17 mouse cellular contexts compared by ENCODE assay signal in genomic region chr16:4522879-4523278, GRCm38 (mm10). TPM values are rescaled to one million over a fixed set of nuclear protein-coding genes. Genes with fewer than 3 reads are reported as not detected.
A peak's percentile ranks its signal among the peaks of the same experiment; 100 is the strongest.
DNase-seq lines count a peak whose midpoint lies in the region; ATAC-seq and TF ChIP-seq lines count a peak whose summit lies in the region.
"Had no signal": no experiment of that assay in that cellular context is flagged by ENCODE, and none has a peak within 500 bp of the region (broad histone marks: within the 10 kb centered on the region; RNA-seq: fewer than 3 reads in every experiment).

No protein-coding gene starts in this region.

- H3K4me2 ChIP-seq in heart, embryonic 14.5 days (ENCODE audit: low read length): peak overlapping the region; percentile 75
- H3K4me2 ChIP-seq in limb, embryonic 14.5 days (replicated peaks; ENCODE audit: low read depth, low read length, severe bottlenecking): no peak overlapping the region
- H3K4me2 ChIP-seq: intestine, embryonic 15.5 days; stomach, embryonic 15.5 days had no signal

- peak; percentile 64 to 72 for DNase-seq in heart, adult 18-20 months
- no peak for DNase-seq in heart, postnatal 25 days (ENCODE audit: low spot score)
- peak; percentile 72 to 73 for DNase-seq in gastrocnemius, adult 8-10 months (ENCODE audit: low spot score in 2 of 2)
- DNase-seq in limb, embryonic 14.5 days (ENCODE audit: low spot score): no peak
- no peak for DNase-seq in cerebellum, adult 18-20 months
- no peak for DNase-seq in adrenal gland, postnatal 25 days
- no peak for DNase-seq in right cerebral cortex, postnatal 36 days (ENCODE audit: low spot score in 2 of 2)
- DNase-seq: cerebellum, adult 9-10 months; embryo, embryonic 11 days; forebrain, postnatal 0 days; lung, postnatal 14 days; right cerebral cortex, postnatal 4 days; thymus, postnatal 14 days had no signal

- peak overlapping the region; percentile 88 for H3K9ac ChIP-seq in heart, embryonic 14.5 days (ENCODE audit: low read length)
- H3K9ac ChIP-seq in limb, embryonic 14.5 days (ENCODE audit: low read depth, low read length, severe bottlenecking): no peak overlapping the region
- H3K9ac ChIP-seq: forebrain, postnatal 0 days; intestine, embryonic 15.5 days; liver, embryonic 14.5 days; stomach, embryonic 15.5 days had no signal

- H3K4me1 ChIP-seq in heart, embryonic 14.5 days (ENCODE audit: control insufficient read depth in 2 of 2, insufficient read depth in 2 of 2, low read length in 2 of 2): peaks cover 14 to 29% of the 10 kb centered on the region in 2 experiments
- H3K4me1 ChIP-seq in limb, embryonic 14.5 days (ENCODE audit: control insufficient read depth, insufficient read depth, low read length): peaks cover 6% of the 10 kb centered on the region
- H3K4me1 ChIP-seq: intestine, embryonic 15.5 days; stomach, embryonic 15.5 days had no signal

- WGBS in heart, embryonic 14.5 days: 36% methylated on average over 8 of the region's 8 CpGs
- WGBS in limb, embryonic 14.5 days: 45% methylated on average over 8 of the region's 8 CpGs

- no peaks in the 10 kb centered on the region for H3K27me3 ChIP-seq in heart, embryonic 14.5 days (ENCODE audit: control insufficient read depth, insufficient read depth, low read length)
- H3K27me3 ChIP-seq in limb, embryonic 14.5 days (ENCODE audit: control insufficient read depth, insufficient read depth, low read length): no peaks in the 10 kb centered on the region
- H3K27me3 ChIP-seq: intestine, embryonic 15.5 days; stomach, embryonic 15.5 days had no signal

- H3K27ac ChIP-seq in heart, embryonic 14.5 days (replicated peaks in 1 of 2; ENCODE audit: control insufficient read depth in 1 of 2, insufficient read depth in 1 of 2, low read depth in 2 of 2, low read length in 2 of 2): peak overlapping the region; percentile 100
- H3K27ac ChIP-seq in limb, embryonic 14.5 days (replicated peaks; ENCODE audit: low read depth, low read length): 0 out of 2 replicates have a peak overlapping the region, but pooled peaks have one; percentile 8
- H3K27ac ChIP-seq: intestine, embryonic 15.5 days; liver, embryonic 14.5 days; stomach, embryonic 15.5 days had no signal

- H3K36me3 ChIP-seq in heart, embryonic 14.5 days (ENCODE audit: control insufficient read depth, insufficient read depth, low read length): peaks cover 5% of the 10 kb centered on the region; the same call in 1 of the 2 replicates
- no peaks in the 10 kb centered on the region for H3K36me3 ChIP-seq in limb, embryonic 14.5 days (ENCODE audit: control insufficient read depth, insufficient read depth, low read length)
- H3K36me3 ChIP-seq: intestine, embryonic 15.5 days; stomach, embryonic 15.5 days had no signal

- no peak for TF ChIP-seq POLR2A in limb, embryonic 14.5 days (IDR thresholded peaks at IDR 0.05; ENCODE audit: borderline replicate concordance, extremely low read depth, insufficient read depth, insufficient read length)

- H3K9me3 ChIP-seq in heart, embryonic 14.5 days (ENCODE audit: control insufficient read depth, low read length): no peaks in the 10 kb centered on the region
- H3K9me3 ChIP-seq in limb, embryonic 14.5 days (ENCODE audit: control insufficient read depth, low read length): no peaks in the 10 kb centered on the region
- H3K9me3 ChIP-seq: intestine, embryonic 15.5 days; stomach, embryonic 15.5 days had no signal

- peak overlapping the region; percentile 43 to 61 for H3K4me3 ChIP-seq in heart, embryonic 14.5 days (ENCODE audit: control insufficient read depth in 1 of 2, insufficient read depth in 1 of 2, low read depth in 1 of 2, low read length in 2 of 2)
- H3K4me3 ChIP-seq in limb, embryonic 14.5 days (replicated peaks; ENCODE audit: low read length): no peak overlapping the region
- H3K4me3 ChIP-seq: intestine, embryonic 15.5 days; stomach, embryonic 15.5 days had no signal

- intact Hi-C loops in heart, postnatal 25 days (cut with DNase I): loop anchor here (5.0 kb wide), 1 partner anchor 36 kb away; no protein-coding TSS in a partner anchor

- no peak for ATAC-seq in heart, embryonic 14.5 days (ENCODE audit: insufficient number of reproducible peaks, insufficient read depth, low FRiP score, low read depth)
- no peak for ATAC-seq in limb, embryonic 14.5 days (ENCODE audit: low FRiP score, low read depth)
- ATAC-seq: forebrain, postnatal 0 days; intestine, embryonic 15.5 days had no signal

RNA-seq across cellular contexts. Expression of gene Srl, which starts 18.7 kb away (rescaled TPM):
- 100 to 1,000 TPM; 782 to 831 TPM for total RNA-seq in heart, adult 18-20 months (2021)
- 1,000 to 10,000 TPM; 1,004 to 1,109 TPM for total RNA-seq in heart, postnatal 25 days (2021)
- 1,000 to 10,000 TPM; 1,019 to 1,332 (median 1,204) TPM for total RNA-seq in gastrocnemius, adult 8-10 months (2022)
- 259 and 288 TPM in 2 replicates for polyA plus RNA-seq in heart, embryonic 14.5 days (2014; fragmentation: Nextera tagmentation; extraction: Ambion mirVana)
- polyA plus RNA-seq in limb, embryonic 14.5 days (2012; rRNA removed): 40.7 and 44.2 TPM in 2 replicates
- 47.3 and 53.7 TPM in 2 replicates for polyA plus RNA-seq in limb, embryonic 14.5 days (2014; fragmentation: Nextera tagmentation; extraction: Ambion mirVana)
- total RNA-seq in adrenal gland, postnatal 25 days (2021): 8.0 and 11.9 TPM in 2 replicates

RNA-seq across cellular contexts. Expression of gene Tfap4, which starts 36.8 kb away (rescaled TPM):
- 1 to 10 TPM; 2.1 to 2.6 TPM for total RNA-seq in heart, adult 18-20 months (2021)
- 1 to 10 TPM; 3.5 to 4.2 TPM for total RNA-seq in heart, postnatal 25 days (2021)
- 1 to 10 TPM; 3.2 to 5.5 (median 3.7) TPM for total RNA-seq in gastrocnemius, adult 8-10 months (2022)
- polyA plus RNA-seq in heart, embryonic 14.5 days (2014; fragmentation: Nextera tagmentation; extraction: Ambion mirVana): 2.5 and 4.1 TPM in 2 replicates
- polyA plus RNA-seq in limb, embryonic 14.5 days (2012; rRNA removed): 29.9 and 31.5 TPM in 2 replicates
- 19.6 and 22.8 TPM in 2 replicates for polyA plus RNA-seq in limb, embryonic 14.5 days (2014; fragmentation: Nextera tagmentation; extraction: Ambion mirVana)
- total RNA-seq in adrenal gland, postnatal 25 days (2021): 8.3 and 10.4 TPM in 2 replicates

Comparison
In these comparisons a context has a peak if more than half of its experiments do, and no peak if none do; other contexts are left out.
1. DNase-seq: peak in heart, adult 18-20 months (2 of 2) and gastrocnemius, adult 8-10 months (2 of 2); none in heart, postnatal 25 days (single experiment), limb, embryonic 14.5 days (single experiment), cerebellum, adult 18-20 months (0 of 2), adrenal gland, postnatal 25 days (single experiment) and right cerebral cortex, postnatal 36 days (0 of 2).
2. RNA of gene Srl, which starts 18.7 kb away (total RNA-seq): 1,019 to 1,332 TPM in gastrocnemius, adult 8-10 months, 1,004 to 1,109 TPM in heart, postnatal 25 days and 782 to 831 TPM in heart, adult 18-20 months; 8.0 to 11.9 TPM in adrenal gland, postnatal 25 days; every median in the first group is over 10 times any median in the second.